Mouse (Mus musculus) bone marrow, adult 2 months (tissue): ENCODE results near the gene Nid2.

Source experiments
- CTCF ChIP-seq: fragments of 200-500 bp; IDR thresholded peaks from 2 replicates; pipeline ENCODE4 v1.5.1; 2011; ENCODE audit warnings: low read length, control low read depth; ENCODE audit not compliant: control insufficient read depth, insufficient read depth
- POLR2A ChIP-seq: fragments of 200-500 bp; IDR thresholded peaks from 2 replicates; pipeline ENCODE4 v1.6.1; 2011; ENCODE audit warnings: low read depth, mild to moderate bottlenecking, control low read depth, low read length, borderline replicate concordance; ENCODE audit not compliant: control insufficient read depth

DNA sequence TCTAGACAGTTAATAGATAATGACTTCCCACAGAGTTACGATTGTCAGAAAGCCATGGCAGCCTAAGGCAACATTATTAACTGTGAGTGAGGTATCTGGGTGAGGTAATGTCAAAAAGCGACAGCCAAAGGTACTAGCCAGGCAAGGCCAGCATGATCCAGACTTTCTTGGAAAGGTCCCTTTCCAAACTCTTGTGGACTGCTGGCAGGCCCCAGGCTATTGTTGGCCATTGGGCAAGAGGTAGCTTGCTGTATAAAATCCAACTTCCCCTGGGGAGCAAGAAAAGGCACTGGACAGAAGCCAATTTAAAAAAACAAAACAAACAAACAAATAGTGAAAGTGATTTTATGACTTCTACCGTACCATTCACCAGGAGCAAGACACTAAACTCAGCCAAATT is 56.3 kb downstream of the Nid2 start:
- no peak for TF ChIP-seq POLR2A
- no peak for TF ChIP-seq CTCF
